Mouse (Mus musculus): Measurements from ENCODE around the gene Elob.

Elob gene

DNA sequence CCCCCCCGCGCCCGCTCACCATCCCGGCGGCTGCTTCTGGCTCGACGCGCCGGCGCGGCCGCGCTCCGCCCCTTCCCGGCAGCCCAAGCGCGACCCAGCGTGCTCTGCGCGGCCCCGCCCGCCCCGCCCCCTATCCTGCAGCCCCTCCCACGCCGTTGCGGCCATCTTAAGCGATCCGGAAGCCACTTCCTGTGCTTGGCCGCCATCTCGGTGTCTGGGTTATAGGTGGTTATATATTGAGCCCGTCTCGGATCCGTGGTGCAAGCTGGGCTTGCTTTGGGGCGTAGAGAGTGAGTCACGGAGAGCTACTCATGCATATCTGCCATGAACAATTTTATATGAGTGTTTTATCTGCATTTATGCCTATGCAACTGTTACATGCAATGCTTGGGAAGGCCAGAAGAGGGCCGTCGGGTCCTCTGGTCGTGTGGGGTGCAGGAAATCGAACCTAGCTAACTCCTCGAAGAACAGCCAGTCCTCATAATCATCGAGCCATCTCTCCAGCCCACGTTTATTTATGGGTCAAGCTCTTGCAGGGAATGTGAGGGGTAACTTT, at the start of gene Elob:
Gene Elob (minus strand): TSS at position 73 of the 556 bp plus-strand sequence.
- in situ Hi-C loops (cut with MseI, MboI), result no loop called here

DNA sequence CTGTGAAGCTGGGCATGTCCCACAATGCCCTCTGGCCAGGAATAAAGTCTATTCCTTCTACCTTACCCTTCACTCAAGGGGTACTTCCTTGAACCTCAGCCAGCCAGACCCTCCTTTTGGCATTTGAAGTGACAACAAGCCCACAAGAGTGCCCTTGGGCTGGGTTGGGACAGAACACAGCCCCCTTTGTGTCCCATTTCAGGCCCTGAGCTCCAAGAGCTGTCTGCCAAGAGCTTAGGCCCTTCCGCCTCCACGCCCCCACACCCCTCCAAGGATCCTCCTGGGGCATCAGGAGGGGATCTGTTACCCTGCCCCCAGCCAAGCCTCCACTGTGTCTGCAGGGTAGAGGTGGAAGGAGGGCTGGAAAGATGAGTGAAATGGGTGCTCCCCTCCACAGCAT, 48.2 kb upstream of the Elob start:
- in situ Hi-C loops (cut with MseI, MboI), result no loop called here

DNA sequence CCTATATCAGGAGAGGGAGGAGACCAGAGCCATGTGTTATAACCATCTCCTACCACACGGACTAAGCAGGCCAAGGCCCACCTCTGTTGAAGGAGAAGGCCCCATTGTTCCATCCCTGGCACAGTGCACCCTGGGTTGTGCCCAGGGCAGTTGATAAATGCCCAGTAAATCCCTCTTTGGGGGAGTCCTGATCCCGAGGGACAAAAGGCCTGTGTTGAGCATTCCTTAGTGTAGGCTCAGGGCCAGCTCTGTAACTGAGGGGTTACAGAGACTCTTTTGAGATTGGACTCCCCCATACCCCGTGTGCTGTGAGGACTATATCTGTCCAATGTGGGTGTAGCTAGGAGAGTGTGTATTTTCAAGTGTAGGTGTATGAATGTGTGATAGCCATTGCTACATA, 47.8 kb upstream of the Elob start:
- in situ Hi-C loops (cut with MseI, MboI), result no loop called here

DNA sequence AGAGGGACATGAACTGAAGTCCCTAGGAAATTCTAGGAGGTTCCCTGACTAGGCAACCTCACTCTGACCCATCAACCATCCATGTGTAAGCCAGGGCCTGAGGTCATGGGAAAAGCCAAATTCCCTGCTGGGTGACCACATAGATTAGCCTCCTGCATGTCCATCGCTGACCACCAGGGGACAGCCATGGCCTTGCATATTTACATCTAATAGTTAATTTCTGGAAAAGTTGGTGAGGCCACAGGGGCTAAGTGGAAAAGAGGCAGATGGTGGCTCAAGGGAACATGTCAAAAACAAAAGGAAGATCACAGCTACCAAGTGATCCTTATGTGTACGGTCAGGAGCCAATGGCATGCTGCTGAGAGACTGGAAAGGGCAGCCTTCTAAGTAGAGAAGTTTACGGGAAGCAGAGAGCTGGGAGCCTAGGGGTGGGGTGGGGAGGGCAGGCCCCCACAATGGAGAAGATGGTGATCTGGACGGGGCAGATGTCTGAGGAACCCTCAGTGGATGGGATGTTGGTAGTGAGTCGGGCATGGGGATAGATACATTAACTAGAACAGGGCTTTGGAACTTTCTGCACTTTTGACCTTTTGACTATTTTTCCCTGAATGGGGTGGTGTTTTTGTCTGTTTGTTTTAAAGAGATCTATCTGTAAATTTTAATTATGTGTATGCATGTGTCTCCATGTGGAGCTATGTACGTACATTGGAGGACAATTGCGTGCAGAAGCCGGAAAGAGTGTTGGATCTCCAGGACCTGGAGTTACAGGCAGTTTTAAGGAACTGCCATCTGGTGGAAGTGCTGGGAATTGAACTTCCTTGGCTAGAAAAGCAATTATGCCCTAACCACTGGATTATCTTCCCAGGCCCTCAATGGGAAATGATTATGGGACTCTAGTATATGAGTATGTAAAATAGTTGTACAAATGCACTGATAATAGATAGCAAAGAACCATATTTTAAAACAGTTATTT, 45.2 kb upstream of the Elob start:
- in situ Hi-C loops (cut with MseI, MboI), result no loop called here

DNA sequence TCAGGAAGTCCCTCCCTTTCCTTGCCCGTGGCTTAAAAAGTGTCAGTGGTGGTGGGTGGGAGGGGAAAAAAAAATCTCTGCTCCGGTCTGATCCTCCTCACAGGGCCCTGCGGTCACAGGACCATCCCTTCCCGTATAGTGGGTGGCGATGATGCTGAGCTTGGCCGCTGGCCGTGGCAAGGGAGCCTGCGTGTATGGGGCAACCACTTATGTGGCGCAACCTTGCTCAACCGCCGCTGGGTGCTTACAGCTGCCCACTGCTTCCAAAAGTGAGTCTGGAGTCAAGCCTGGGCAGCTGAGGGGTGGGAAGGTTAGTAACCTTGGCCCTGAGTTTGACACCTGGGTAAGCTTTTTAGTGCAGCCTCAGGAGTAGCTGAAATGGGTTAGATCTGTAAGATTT, 39.6 kb upstream of the Elob start:
- in situ Hi-C loops (cut with MseI, MboI), result loop anchor here in 1 of 2 experiments (5.0 kb wide), 1 partner anchor 94 kb away; no protein-coding TSS in a partner anchor

DNA sequence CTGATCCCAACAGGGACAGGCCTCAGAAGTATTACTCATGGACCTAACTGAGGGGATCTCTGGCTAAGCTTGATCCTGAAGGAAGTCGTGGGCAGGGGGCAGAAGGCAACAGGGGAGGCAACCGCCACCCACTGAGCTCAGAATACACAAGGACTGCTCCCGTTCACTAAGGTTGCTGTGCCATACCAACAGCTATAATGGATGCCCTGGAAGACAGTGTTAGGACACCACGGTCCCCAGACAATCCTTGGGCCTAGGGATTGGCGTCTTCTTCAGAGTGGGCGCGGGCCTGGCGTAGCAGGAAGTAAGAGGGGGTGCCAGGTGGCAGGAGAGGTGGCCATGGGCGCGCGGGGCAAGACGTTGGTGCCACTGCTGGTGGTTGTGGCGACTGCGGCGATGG, 38.8 kb upstream of the Elob start, which contains the start of gene Prss21:
Gene Prss21 (plus strand): TSS at position 301 of the 400 bp plus-strand sequence.
- in situ Hi-C loops (cut with MseI, MboI), result loop anchor here in 1 of 2 experiments (5.0 kb wide), 1 partner anchor 95 kb away; no protein-coding TSS in a partner anchor

DNA sequence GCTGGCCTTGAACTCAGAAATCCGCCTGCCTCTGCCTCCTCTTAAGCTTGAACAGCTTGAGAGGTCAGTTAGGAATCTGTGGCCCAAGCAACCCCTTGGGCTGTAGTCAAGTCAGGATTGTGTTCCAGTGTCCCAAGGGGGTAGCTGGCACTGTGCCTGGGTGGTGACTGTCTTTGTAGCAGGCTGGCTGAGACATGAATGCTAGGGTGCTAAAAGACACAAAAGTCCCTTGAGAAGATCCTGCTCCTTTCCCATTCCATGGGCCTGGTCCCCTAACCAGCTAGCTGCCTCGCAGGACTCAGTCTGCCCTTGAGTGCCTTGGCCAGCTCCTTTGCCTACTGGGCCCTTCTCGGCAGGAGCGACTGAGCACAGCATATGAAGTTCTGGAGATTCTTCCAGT, 34.0 kb upstream of the Elob start:
- in situ Hi-C loops (cut with MseI, MboI), result no loop called here

DNA sequence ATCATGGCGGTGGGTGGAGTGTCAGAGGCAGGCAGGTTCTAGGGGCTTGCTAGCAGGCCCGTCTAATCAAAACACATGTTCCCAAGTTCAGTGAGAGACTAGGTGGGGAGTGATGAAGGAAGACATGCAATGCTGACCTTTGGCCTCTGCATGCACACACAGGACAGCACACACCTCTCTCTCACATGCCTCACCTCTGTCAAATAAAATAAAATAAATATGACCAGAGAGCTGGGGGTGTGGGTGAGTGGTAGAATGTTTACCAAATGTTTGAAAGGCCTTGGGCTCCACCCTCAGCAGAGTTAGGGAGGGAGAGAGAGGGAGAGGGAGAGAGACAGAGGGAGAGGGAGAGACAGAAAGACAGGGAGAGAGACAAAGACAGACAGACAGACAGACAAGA, 29.0 kb upstream of the Elob start:
- in situ Hi-C loops (cut with MseI, MboI), result loop anchor here in 1 of 2 experiments (5.0 kb wide), 1 partner anchor 104 kb away; no protein-coding TSS in a partner anchor

DNA sequence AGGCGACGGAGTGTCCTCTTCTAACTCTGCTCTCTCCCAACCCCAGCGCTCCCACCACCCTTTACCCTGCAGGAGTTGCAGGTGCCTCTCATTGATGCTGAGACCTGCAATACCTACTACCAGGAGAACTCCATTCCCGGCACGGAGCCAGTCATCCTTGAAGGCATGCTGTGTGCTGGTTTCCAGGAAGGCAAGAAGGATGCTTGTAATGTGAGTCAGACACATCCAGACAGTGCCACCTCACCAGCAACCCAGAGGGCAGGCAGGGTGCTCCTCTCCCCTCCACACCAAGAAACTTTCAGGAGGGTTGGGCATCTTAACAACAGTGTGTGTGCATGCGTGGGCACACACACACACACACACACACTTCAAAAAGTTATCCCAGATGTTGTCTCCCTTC, 28.3 kb upstream of the Elob start:
- in situ Hi-C loops (cut with MseI, MboI), result loop anchor here in 1 of 2 experiments (5.0 kb wide), 1 partner anchor 105 kb away; no protein-coding TSS in a partner anchor

DNA sequence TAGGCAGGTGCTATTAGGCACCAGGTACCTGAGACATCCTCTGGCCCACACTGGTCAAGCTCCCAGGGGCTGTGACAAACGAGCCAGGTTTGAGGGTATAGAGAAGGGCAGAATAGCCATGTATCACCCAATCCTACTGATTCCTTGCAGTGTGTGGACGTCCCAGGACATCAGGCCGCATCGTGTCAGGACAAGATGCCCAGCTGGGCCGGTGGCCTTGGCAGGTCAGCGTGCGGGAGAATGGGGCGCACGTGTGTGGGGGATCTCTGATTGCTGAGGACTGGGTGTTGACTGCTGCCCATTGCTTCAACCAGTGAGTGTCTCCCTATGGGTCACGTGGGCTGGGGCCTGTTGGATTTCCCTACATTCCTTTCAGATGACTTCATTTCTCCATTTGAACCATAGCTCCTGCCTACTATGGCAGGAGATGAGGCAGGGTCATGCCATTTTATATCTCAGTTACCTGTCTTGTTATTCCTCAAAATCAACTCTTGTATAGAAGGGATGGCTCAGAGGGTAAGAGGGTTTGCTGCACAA, 25.4 kb upstream of the Elob start:
- in situ Hi-C loops (cut with MseI, MboI), result no loop called here

DNA sequence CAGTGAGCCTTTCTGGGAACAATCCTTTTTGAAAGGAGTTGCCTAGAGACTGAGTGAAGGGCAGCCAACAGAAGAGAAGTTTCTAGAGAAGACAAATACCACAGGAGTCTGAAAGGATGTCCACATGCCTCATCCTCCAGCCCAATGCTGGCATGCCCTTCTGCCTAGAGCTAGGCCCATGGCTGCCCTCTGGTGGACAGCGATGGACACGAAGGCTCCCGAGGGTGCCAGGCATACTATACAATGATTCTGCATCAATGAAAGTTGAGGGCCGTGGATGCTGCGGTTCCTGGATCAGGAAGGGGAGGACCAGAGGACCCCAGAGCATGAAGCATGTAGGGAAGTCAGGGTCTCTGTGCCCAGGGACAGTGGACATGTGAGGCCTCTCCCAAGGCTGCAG, 24.4 kb upstream of the Elob start:
- in situ Hi-C loops (cut with MseI, MboI), result no loop called here

DNA sequence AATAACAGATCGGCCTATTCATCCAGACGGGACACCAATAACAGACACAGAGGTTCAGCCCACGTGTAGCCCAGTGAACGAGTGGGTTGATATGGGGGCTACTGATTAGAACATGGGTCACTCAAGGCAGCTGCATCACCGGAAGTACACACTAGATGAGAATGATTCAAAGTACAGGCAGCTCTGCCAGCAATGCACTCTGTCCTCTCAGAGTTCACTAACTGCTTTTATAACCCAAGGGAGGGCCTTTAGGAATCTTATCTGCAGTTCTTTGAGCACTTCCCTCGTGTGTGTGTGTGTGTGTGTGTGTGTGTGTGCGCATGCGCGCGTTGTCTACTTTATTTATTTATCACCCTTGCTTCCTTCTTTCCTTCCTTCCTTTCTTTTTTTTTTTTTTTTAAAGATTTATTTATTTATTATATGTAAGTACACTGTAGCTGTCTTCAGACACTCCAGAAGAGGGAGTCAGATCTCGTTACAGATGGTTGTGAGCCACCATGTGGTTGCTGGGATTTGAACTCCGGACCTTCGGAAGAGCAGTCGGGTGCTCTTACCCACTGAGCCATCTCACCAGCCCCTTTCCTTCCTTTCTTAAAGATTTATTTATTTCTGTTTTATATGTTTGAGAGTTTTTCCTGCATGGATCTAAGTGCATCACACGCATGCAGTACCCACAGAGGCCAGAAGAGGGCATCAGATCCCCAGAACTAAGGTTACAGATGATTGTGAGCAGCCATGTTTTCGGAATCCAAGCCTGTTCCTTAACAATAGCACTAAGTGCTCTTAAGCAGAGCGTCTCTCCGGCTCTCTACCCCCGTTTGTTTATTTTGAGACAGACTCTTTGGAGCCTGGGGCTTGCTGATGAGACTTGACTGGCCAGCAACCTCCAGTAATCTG, 22.2 kb upstream of the Elob start:
- in situ Hi-C loops (cut with MseI, MboI), result no loop called here

DNA sequence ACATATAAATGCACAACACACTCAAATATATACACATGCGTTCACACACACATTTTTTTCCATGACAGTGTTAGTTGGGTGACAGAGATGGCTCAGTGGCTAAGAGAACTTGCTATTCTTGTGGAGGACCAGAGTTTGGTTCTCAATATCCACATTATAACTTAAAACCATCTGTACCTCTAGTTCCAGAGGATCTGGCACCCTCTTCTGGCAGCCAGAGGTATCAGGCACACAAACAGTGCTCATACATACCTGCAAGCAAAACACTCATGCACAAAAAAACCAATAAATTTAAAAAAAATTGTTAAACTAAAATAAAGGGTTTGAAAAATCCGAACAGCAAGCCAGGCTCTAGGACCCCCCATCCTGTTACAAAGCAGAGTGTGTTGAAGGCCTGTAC, 21.1 kb upstream of the Elob start:
- in situ Hi-C loops (cut with MseI, MboI), result no loop called here

DNA sequence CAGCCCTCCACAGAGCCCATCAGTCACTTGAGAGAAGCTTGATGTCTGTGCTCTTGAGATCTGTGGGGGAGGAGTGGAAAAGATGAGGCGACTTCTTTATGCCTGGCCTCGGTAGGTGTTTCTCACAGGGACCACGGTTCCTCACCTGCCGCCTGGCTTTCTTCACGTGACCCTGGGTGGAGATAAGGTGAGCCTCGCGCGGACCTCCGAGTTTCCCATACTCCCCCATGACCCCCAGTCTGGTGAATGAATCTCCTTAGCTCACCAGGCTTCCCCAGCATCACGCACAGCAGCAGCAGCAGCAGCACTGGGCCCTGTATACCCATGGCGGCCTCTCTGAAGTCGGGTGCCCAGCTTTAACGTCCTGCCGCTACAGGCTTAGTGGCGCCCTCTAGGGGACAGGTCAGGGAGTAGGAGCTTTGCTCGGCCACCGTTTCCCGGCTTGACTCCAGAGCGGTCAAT, 14.9 kb upstream of the Elob start, which contains the start of the genes Prss32 and Prss41:
Gene Prss32 (plus strand): TSS at position 44 of the 462 bp plus-strand sequence.
Gene Prss41 (minus strand): TSS at position 361 of the 462 bp plus-strand sequence.
- in situ Hi-C loops (cut with MseI, MboI), result no loop called here

DNA sequence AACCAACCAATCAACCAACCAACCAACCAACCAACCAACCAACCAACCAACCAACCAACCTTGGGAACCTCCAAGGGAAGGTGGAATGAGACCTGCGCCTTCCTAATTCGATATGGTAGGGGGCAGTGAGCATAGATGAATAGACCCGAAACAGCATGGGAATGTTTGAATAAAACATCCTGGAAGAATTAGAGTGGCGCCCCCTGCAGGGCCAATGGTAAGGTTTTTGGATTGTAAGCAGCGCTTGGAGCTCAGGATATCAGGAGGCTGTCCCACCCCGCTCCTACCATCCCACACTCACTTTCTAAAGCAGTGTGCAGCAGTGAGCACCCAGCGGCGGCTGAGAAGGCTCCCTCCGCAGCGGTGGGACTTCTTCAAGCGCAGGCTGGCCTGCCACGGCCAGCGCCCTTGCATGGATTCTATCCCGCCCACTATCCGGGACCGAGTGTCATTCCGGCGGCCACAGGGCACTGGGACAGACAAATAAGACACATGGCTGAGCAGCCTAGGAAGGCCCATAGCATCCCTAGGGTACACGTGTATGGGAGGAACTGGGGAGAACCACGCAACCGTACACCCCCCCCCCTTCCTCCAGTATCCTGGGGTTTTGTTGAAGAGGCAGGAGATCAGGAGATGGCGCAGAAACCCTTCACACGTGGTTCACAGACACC, 14.3 kb upstream of the Elob start:
- in situ Hi-C loops (cut with MseI, MboI), result no loop called here

DNA sequence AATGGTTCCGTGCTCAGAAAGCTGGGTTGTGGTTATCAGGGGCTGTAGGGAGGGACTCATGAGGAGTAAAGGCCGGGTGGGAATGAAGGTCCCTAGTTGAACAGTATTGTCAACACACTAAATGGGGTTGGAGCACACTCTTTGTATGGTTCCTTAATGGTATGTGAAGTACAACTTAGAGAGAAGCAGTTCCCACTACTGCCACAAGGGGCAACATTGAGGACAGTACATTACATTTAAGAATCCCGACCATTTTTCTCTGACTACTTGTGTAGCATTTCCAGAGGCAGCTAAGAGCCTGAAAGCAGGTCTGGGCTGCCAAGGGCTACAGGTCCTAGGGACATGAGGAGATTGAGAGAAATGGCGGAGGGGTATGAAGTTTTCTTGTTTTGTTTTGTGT, 12.2 kb upstream of the Elob start:
- in situ Hi-C loops (cut with MseI, MboI), result no loop called here

DNA sequence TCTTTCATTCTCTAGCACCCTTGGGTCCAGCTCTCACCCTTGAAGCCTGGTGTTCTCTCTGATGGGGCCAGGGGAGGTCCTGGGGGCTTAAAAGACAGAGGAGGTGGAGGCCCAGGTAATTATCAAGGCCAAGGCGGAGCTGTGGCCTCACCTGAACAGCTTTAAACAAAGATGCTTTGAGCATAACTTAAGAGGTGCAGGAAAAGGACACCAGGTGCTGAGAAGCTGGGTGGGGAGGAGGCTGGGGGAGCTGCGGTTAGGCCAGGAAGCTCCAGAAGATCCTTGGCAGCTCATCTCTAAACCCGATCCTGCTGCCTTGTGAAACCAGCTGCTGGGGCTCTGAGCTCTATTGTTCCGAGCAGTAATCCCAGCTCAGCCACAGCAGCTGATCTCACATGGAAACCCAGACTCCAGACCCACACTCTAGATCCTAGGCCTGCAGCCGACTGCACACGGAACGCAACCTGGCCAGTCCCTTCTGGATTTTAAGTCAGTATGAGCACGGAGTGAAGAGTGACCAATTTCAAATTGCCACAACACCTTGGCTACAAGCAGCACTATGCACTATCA, 7.2 kb upstream of the Elob start, which contains the start of gene Prss33:
Gene Prss33 (minus strand): TSS at position 51 of the 570 bp plus-strand sequence.
- in situ Hi-C loops (cut with MseI, MboI), result no loop called here

DNA sequence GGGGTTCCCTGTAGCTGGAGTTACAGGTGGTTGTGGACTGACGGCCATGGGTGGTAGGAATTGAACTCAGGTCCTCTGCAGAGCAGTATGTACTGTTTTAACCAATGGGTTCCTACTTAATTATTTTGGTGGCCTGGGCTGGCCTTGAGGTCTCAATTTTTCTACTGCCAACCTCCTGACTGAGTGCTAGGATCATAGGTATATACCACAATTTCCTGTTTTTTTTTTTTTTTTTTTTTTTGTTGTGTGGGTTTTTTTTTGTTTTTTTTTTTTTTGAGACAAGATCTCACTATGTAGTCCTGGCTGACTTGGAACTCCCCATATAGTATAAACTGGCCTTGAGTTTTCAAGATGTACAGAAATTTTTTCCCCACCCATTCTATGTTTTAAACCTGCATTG, 2.3 kb upstream of the Elob start:
- in situ Hi-C loops (cut with MseI, MboI), result no loop called here

DNA sequence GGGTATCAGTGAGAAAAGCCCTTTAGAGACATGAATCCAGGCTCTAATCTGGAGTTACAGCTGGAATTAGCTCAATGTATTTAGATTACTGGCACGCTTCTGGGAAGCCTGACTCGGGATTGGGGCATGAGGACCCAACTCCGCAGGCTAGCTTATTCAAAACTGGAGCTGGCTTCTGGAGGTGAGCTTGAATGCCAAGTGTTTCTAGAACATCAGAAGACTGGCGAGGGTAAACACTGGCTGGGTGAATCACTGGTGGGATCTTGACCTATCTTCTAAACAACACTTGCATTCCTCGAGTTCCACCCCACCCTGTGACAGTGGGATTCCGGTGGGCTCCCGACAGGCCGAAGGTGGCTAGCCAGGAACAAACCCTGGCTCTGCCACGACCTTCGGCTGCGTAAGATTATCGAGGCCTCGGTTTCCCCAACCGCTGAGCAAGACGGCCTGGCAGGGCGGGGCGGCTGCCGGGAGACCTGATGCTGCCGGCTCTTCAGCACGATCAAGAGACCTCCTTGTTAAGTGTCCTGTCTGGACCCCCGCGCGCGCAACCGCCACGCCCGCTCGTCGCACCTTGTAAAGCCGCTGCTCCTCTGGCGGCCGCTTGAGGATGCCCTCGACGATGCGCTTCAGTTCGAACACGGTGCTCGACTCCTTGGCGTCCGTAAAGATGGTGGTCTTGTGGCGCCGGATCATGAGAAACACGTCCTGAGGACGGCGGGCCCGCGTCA, 500 bp downstream of the Elob start:
- in situ Hi-C loops (cut with MseI, MboI), result no loop called here

Data from mouse trophoblast stem cell (cell line).